Mouse (Mus musculus) G1E (cell line): ENCODE measurements around the gene Dusp6. TPM values are rescaled to one million over a fixed set of nuclear protein-coding genes. Genes with fewer than 3 reads are reported as not detected.

Experiments used
- ATAC-seq: 2 replicates; pipeline ENCODE4 v1.8.0; 2016; ENCODE audit warnings: mild to moderate bottlenecking; ENCODE audit not compliant: insufficient number of reproducible peaks, poor library complexity, low FRiP score, severe bottlenecking; ENCODE audit errors: extremely low read depth
- DNase-seq: peaks from one replicate; pipeline ENCODE4 v3.0.0; 2012; ENCODE audit warnings: low spot score
- H3K27me3 ChIP-seq: 2 replicates; pipeline ENCODE4 v1.6.1; 2012; ENCODE audit warnings: mild to moderate bottlenecking, low read length, inconsistent platforms; ENCODE audit not compliant: insufficient read depth
- H3K36me3 ChIP-seq: replicated peaks from 2 replicates; pipeline ENCODE3; 2012; ENCODE audit warnings: mild to moderate bottlenecking, inconsistent platforms
- H3K4me1 ChIP-seq: 2 replicates; pipeline ENCODE4 v1.6.1; 2012; ENCODE audit warnings: low read depth, low read length, inconsistent platforms, mixed read lengths; ENCODE audit not compliant: insufficient read depth
- H3K4me3 ChIP-seq: 2 replicates; pipeline ENCODE4 v1.5.1; 2012; ENCODE audit warnings: low read depth, mild to moderate bottlenecking, inconsistent platforms, low read length, moderate library complexity, mixed read lengths
- H3K9me3 ChIP-seq: replicated peaks from 2 replicates; pipeline ENCODE4 v1.6.1; 2012; ENCODE audit warnings: inconsistent platforms
- CTCF ChIP-seq: IDR thresholded peaks from 2 replicates; pipeline ENCODE4 v1.5.1; 2012; ENCODE audit warnings: low read depth, low read length, inconsistent platforms, mixed read lengths
- GATA1 ChIP-seq: IDR thresholded peaks from 2 replicates; pipeline ENCODE4 v1.6.1; 2012; ENCODE audit warnings: borderline replicate concordance, low read length, inconsistent platforms, mixed read lengths
- GATA2 ChIP-seq: IDR thresholded peaks from 2 replicates; pipeline ENCODE4 v1.6.1; 2012; ENCODE audit warnings: low read depth, low read length, inconsistent platforms, borderline replicate concordance
- POLR2AphosphoS5 ChIP-seq: IDR thresholded peaks from 2 replicates; pipeline ENCODE4 v1.6.1; 2012; ENCODE audit warnings: low read depth, low read length, inconsistent platforms; ENCODE audit not compliant: insufficient replicate concordance
- TAL1 ChIP-seq: conservative IDR thresholded peaks from 2 replicates; pipeline ENCODE4 v1.6.1; 2012; ENCODE audit warnings: low read depth, low read length, inconsistent platforms, mixed read lengths
- polyA plus RNA-seq: library from polyadenylated mRNA; stranded (reverse); fragments of >175 nt; gene quantifications from 2 replicates; pipeline ENCODE4 v1.2.3, GENCODE M21; 2012
- total RNA-seq, 2 experiments: library from RNA; stranded (forward) in 1 of 2; stranded (reverse) in 1 of 2; fragments of 200-1000 nt in 1 of 2; fragments of >200 nt in 1 of 2; fragmentation: Nextera tagmentation in 1 of 2; gene quantifications; 2 replicates each; pipeline ENCODE4 v1.2.3; 2014 to 2017

Gene Dusp6
- total and polyA plus RNA-seq, 3 experiments = 0.27 TPM; not detected in 2

- no peaks in the 10 kb centered on the region for H3K4me1 ChIP-seq
- peaks cover 32% of the 10 kb centered on the region for H3K9me3 ChIP-seq
- no peak overlapping the region for H3K4me3 ChIP-seq
- H3K27me3 ChIP-seq = no peaks in the 10 kb centered on the region
- DNase-seq (no peak), ATAC-seq (no peak)
- no peak for TF ChIP-seq GATA2
- no peak for TF ChIP-seq TAL1
- no peak for TF ChIP-seq GATA1
- no peak for TF ChIP-seq CTCF
- no peak for TF ChIP-seq POLR2AphosphoS5
- no peaks in the 10 kb centered on the region for H3K36me3 ChIP-seq
These were observed 22.7 kb downstream of the Dusp6 start for GRCm38 (mm10) chr10:99285759-99286158.

- Histone ChIP-seq H3K4me1 (no peaks in the 10 kb centered on the region), H3K36me3 (no peaks in the 10 kb centered on the region), H3K4me3 (no peak overlapping the region), H3K27me3 (no peaks in the 10 kb centered on the region), H3K9me3 (peaks cover 32% of the 10 kb centered on the region)
- DNase-seq (no peak), ATAC-seq (no peak)
- no peak for TF ChIP-seq POLR2AphosphoS5
- TF ChIP-seq TAL1 = no peak
These were observed 23.2 kb downstream of the Dusp6 start for GRCm38 (mm10) chr10:99286213-99286612.

GRCm38 (mm10) chr10:99286787-99287186, 23.8 kb downstream of the Dusp6 start:
- no peak for ATAC-seq
- no peak for DNase-seq
- no peak for TF ChIP-seq TAL1
- TF ChIP-seq CTCF = no peak
- TF ChIP-seq POLR2AphosphoS5 = no peak
- no peak for TF ChIP-seq GATA1
- no peak for TF ChIP-seq GATA2
- Histone ChIP-seq H3K4me1 (no peaks in the 10 kb centered on the region), H3K27me3 (no peaks in the 10 kb centered on the region), H3K36me3 (no peaks in the 10 kb centered on the region), H3K9me3 (peaks cover 36% of the 10 kb centered on the region), H3K4me3 (no peak overlapping the region)

GRCm38 (mm10) chr10:99287206-99287605, 24.2 kb downstream of the Dusp6 start:
- TF ChIP-seq GATA2 = no peak
- TF ChIP-seq CTCF = no peak
- no peak for TF ChIP-seq GATA1
- no peak for TF ChIP-seq TAL1
- no peak for TF ChIP-seq POLR2AphosphoS5
- no peaks in the 10 kb centered on the region for H3K36me3 ChIP-seq
- H3K9me3 ChIP-seq = peaks cover 38% of the 10 kb centered on the region
- DNase-seq = no peak
- H3K27me3 ChIP-seq = no peaks in the 10 kb centered on the region
- no peak for ATAC-seq
- no peaks in the 10 kb centered on the region for H3K4me1 ChIP-seq
- no peak overlapping the region for H3K4me3 ChIP-seq

GRCm38 (mm10) chr10:99289176-99289575, 26.1 kb downstream of the Dusp6 start:
- Histone ChIP-seq H3K9me3 (peaks cover 32% of the 10 kb centered on the region), H3K27me3 (no peaks in the 10 kb centered on the region), H3K36me3 (no peaks in the 10 kb centered on the region), H3K4me3 (no peak overlapping the region), H3K4me1 (no peaks in the 10 kb centered on the region)
- DNase-seq = no peak
- no peak for ATAC-seq
- no peak for TF ChIP-seq POLR2AphosphoS5
- TF ChIP-seq CTCF = no peak
- no peak for TF ChIP-seq GATA2
- TF ChIP-seq TAL1 = no peak
- TF ChIP-seq GATA1 = no peak

GRCm38 (mm10) chr10:99293111-99293640, 30.1 kb downstream of the Dusp6 start:
- no peaks in the 10 kb centered on the region for H3K27me3 ChIP-seq
- H3K4me1 ChIP-seq = no peaks in the 10 kb centered on the region
- peaks cover 26% of the 10 kb centered on the region for H3K9me3 ChIP-seq
- no peaks in the 10 kb centered on the region for H3K36me3 ChIP-seq
- no peak overlapping the region for H3K4me3 ChIP-seq
- TF ChIP-seq POLR2AphosphoS5 (no peak), CTCF (no peak)
- no peak for DNase-seq
- no peak for ATAC-seq

GRCm38 (mm10) chr10:99297721-99298120, 34.7 kb downstream of the Dusp6 start:
- no peaks in the 10 kb centered on the region for H3K27me3 ChIP-seq
- no peak for ATAC-seq
- H3K4me1 ChIP-seq = no peaks in the 10 kb centered on the region
- H3K4me3 ChIP-seq = no peak overlapping the region
- peaks cover 15% of the 10 kb centered on the region for H3K9me3 ChIP-seq
- no peaks in the 10 kb centered on the region for H3K36me3 ChIP-seq
- TF ChIP-seq POLR2AphosphoS5 = no peak
- no peak for TF ChIP-seq TAL1
- no peak for TF ChIP-seq GATA1
- TF ChIP-seq GATA2 = no peak
- TF ChIP-seq CTCF = no peak
- DNase-seq = no peak
